Mouse (Mus musculus) cerebellum, adult 2 months (tissue): ENCODE measurements around the gene Mdfi. TPM values are rescaled to one million over a fixed set of nuclear protein-coding genes. Genes with fewer than 3 reads are reported as not detected.

Source experiments
- DNase-seq, 2 experiments: peaks; one replicate each; pipeline ENCODE4 v3.0.0; 2021
- H3K27ac ChIP-seq: fragments of 200-500 bp; 2 replicates; pipeline ENCODE4 v1.5.1; 2012; ENCODE audit warnings: low read length, control low read depth, inconsistent platforms; ENCODE audit not compliant: insufficient read depth
- H3K27me3 ChIP-seq: fragments of 200-500 bp; 2 replicates; pipeline ENCODE4 v1.6.1; 2012; ENCODE audit warnings: inconsistent platforms, mild to moderate bottlenecking, low read length, moderate library complexity; ENCODE audit not compliant: control insufficient read depth, insufficient read depth
- H3K4me1 ChIP-seq: fragments of 200-500 bp; 2 replicates; pipeline ENCODE4 v1.6.1; 2011; ENCODE audit warnings: low read length; ENCODE audit not compliant: control insufficient read depth, insufficient read depth
- H3K4me3 ChIP-seq: fragments of 200-500 bp; replicated peaks from 2 replicates; pipeline ENCODE3; 2011; ENCODE audit warnings: mild to moderate bottlenecking, low read depth, low read length, control low read depth; ENCODE audit not compliant: insufficient read depth
- CTCF ChIP-seq: fragments of 200-500 bp; IDR thresholded peaks from 2 replicates; pipeline ENCODE4 v1.5.1; 2011; ENCODE audit warnings: low read depth, mild to moderate bottlenecking, control low read depth, low read length, moderate library complexity, borderline replicate concordance; ENCODE audit not compliant: insufficient read depth
- POLR2A ChIP-seq: fragments of 200-500 bp; IDR thresholded peaks from 2 replicates; pipeline ENCODE4 v1.6.1; 2011; ENCODE audit warnings: low read length, control low read depth, borderline replicate concordance; ENCODE audit not compliant: insufficient read depth
- WGBS: fragments of 180-500 bp; shearing (Covaris S2); methylation state at CpG from one replicate; pipeline ENCODE4 v1.1.7; 2018; 5-methylcytosine and 5-hydroxymethylcytosine counted together
- polyA plus RNA-seq: library from polyadenylated mRNA; depleted of rRNA; stranded (reverse); fragments of >200 nt; gene quantifications from 2 replicates; pipeline ENCODE4 v1.2.3, GENCODE M21; 2012

The Mdfi gene
- polyA plus RNA-seq, 1 experiment = 24.1 TPM

GRCm38 (mm10) chr17:47831772-47832171 lies 2.7 kb downstream of the Mdfi start:
- H3K4me3 ChIP-seq = no peak overlapping the region
- peaks cover 4% of the 10 kb centered on the region; the same call in 1 of the 2 replicates for H3K27me3 ChIP-seq
- no peak for DNase-seq
- TF ChIP-seq POLR2A = no peak
- TF ChIP-seq CTCF = no peak
- no peaks in the 10 kb centered on the region; the same call in 1 of the 2 replicates for H3K4me1 ChIP-seq
- WGBS = 75% methylated on average over 5 of the region's 5 CpGs
- no peak overlapping the region for H3K27ac ChIP-seq

GRCm38 (mm10) chr17:47831161-47831560 lies 3.3 kb downstream of the Mdfi start:
- Histone ChIP-seq H3K27ac (no peak overlapping the region), H3K27me3 (peaks cover 4% of the 10 kb centered on the region; the same call in 1 of the 2 replicates), H3K4me3 (no peak overlapping the region), H3K4me1 (no peaks in the 10 kb centered on the region; the same call in 1 of the 2 replicates)
- no peak for TF ChIP-seq POLR2A
- no peak for DNase-seq
- WGBS = 39% methylated on average over 9 of the region's 9 CpGs

GRCm38 (mm10) chr17:47821339-47821738 lies 13.2 kb downstream of the Mdfi start:
- 38% methylated on average over 8 of the region's 8 CpGs for WGBS
- Histone ChIP-seq H3K27me3 (no peaks in the 10 kb centered on the region), H3K27ac (no peak overlapping the region), H3K4me3 (no peak overlapping the region), H3K4me1 (no peaks in the 10 kb centered on the region)
- no peak for DNase-seq
- TF ChIP-seq CTCF (no peak), POLR2A (no peak)

GRCm38 (mm10) chr17:47818038-47818725 lies 16.3 kb downstream of the Mdfi start:
- no peak for DNase-seq
- no peaks in the 10 kb centered on the region for H3K4me1 ChIP-seq
- H3K27ac ChIP-seq = no peak overlapping the region
- no peaks in the 10 kb centered on the region for H3K27me3 ChIP-seq
- TF ChIP-seq CTCF (no peak), POLR2A (no peak)
- 82% methylated on average over 13 of the region's 13 CpGs for WGBS
- no peak overlapping the region for H3K4me3 ChIP-seq

GRCm38 (mm10) chr17:47815446-47815845 lies 19.0 kb downstream of the Mdfi start:
- 62% methylated on average over 10 of the region's 10 CpGs for WGBS
- Histone ChIP-seq H3K4me1 (no peaks in the 10 kb centered on the region), H3K27me3 (no peaks in the 10 kb centered on the region), H3K4me3 (no peak overlapping the region), H3K27ac (no peak overlapping the region)
- TF ChIP-seq POLR2A (no peak), CTCF (no peak)
- no peak for DNase-seq

- no peak for TF ChIP-seq CTCF
- Histone ChIP-seq H3K4me3 (no peak overlapping the region), H3K27me3 (no peaks in the 10 kb centered on the region), H3K27ac (no peak overlapping the region), H3K4me1 (no peaks in the 10 kb centered on the region)
- no peak for DNase-seq
- 10% methylated on average over 6 of the region's 6 CpGs for WGBS
Observed at GRCm38 (mm10) chr17:47814496-47814895, 20.0 kb downstream of the Mdfi start.

GRCm38 (mm10) chr17:47813616-47814015 lies 20.9 kb downstream of the Mdfi start:
- H3K4me3 ChIP-seq = no peak overlapping the region
- TF ChIP-seq CTCF (no peak), POLR2A (no peak)
- no peak overlapping the region for H3K27ac ChIP-seq
- no peaks in the 10 kb centered on the region for H3K27me3 ChIP-seq
- H3K4me1 ChIP-seq = no peaks in the 10 kb centered on the region
- DNase-seq = no peak
- 73% methylated on average over 5 of the region's 5 CpGs for WGBS

GRCm38 (mm10) chr17:47812200-47812599 lies 22.3 kb downstream of the Mdfi start:
- no peak overlapping the region for H3K4me3 ChIP-seq
- DNase-seq = no peak
- no peak overlapping the region for H3K27ac ChIP-seq
- no peak for TF ChIP-seq CTCF
- no peaks in the 10 kb centered on the region for H3K27me3 ChIP-seq
- H3K4me1 ChIP-seq = no peaks in the 10 kb centered on the region
- 87% methylated on average over 6 of the region's 6 CpGs for WGBS

- Histone ChIP-seq H3K4me3 (no peak overlapping the region), H3K27me3 (no peaks in the 10 kb centered on the region), H3K27ac (no peak overlapping the region), H3K4me1 (no peaks in the 10 kb centered on the region)
- no peak for DNase-seq
- 76% methylated on average over 15 of the region's 15 CpGs for WGBS
- TF ChIP-seq CTCF (no peak), POLR2A (no peak)
Observed at GRCm38 (mm10) chr17:47811265-47811800, 23.2 kb downstream of the Mdfi start.
